Mouse (Mus musculus) embryo, embryonic 11.5 days (tissue): ENCODE data around the gene Med16.
A peak's percentile ranks its signal among the peaks of the same experiment; 100 is the strongest.

Source experiments
- DNase-seq: peaks from one replicate; pipeline ENCODE4 v3.0.0-alpha.2; 2012; ENCODE audit warnings: low read depth, low spot score

Med16 gene

DNA sequence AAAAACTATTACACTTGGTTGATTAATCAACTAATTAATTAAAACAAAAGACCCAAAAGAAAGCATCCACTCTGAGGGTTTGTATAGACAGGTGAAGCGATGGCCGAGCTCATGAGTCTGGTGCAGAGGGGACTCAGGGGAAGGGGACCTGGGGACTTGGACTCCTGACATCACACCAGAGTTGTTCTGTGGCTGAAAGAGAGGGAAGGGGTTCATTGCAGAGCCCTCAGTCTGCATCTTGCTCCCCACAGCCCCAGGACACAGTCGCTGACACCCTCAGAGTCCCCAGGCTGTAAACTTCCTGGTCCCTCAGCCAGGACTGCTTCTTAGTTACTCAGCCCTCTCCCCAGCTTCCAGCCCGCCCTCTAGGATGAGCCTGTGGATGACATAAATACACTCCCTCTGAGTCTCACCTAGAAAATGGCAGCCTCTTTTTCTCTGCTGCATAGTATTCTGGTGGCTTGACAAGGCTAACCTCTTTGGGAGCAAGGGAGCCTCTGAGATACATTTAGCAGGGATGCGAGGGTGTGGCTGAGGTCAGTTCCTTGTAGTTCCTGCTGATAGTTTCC is 8.9 kb upstream of the Med16 start:
- DNase-seq, result no peak

DNA sequence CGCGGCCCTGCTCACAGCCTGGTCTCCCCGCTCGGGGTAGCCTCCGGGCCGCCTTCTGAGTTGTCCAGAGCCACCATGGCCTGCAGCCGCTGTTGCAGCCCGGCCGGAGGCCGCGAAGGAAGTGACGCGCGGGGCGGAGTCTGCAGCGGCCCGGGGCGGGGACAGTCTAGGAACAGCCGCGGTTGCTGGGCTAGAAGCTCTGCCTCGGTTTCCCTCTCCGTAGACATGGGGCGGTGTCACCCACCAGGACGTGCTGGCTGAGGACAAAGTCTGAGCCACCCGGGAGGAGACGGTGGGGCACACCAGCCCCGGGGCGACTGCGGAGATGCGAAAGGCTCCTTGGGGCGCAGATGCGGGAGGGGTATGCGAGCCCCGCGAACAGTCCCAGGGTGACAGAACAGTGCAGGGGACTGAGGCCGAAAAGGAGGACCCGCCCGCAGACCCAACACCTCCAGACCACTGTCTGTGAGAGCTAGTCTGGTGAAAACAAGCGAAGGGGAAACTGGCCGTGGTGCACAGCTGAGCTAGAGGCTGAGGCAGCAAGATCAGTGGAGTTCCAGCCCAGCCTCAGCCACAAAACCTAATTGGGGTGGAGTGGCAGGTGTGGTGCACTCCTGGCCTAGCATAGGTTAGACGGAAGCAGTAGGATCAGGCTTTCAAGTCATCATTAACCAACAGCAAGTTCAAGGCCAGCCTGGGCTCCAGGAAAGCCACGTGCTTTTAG is 8.2 kb upstream of the Med16 start, which contains the start of gene Kiss1r:
TSS of gene Kiss1r (plus strand) at position 164 of the 724 bp plus-strand sequence.
- DNase-seq, result no peak

DNA sequence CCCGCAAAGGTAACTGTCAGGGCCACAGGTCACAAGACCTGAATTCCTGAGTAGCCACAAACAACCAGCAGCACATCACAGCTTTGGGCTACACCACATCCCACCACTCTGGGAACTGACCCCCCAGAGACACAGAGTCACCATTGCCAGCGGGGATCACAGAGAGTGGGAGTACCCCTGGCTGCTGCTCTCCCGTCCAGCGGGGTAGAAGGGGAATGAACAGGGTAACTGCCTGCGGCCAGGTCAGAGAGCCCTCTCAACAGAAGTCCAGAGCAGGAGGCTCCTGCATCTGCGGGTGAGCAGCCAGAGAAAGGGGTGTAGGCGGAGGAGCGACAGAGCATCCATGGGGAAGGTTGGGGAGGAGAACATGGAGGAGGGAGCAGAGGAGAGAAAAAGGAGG is 7.4 kb upstream of the Med16 start:
- DNase-seq, result no peak

DNA sequence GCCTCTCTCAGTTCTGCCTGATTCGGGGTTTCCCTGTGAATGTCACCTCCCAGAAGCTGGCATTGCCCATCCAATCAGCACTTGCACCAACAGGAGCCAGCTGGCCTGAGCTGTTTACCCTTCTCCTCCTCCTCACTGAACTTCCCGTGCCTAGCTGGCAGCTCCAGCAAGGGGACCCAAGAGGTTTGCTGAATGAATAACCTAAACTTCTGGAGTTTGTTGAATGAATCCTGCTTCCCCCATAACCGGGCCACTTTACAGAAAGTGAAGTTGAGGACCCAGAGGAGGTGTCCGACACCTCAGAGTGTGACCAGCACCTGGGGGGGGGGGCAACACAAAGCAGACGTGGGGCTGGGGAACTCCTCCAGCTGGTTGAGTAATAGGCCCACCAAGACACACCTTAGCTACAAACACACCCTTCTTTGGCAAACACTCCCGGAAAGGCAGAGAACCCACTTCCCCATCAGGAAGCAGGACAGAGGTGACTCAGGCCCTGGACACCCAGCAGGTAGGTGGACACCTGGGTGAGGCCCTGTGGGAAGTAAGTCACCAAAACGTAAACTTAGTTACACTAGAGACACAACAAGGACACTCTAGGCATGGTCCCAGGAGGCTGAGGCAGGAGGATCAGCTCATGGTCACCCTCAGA is 6.3 kb upstream of the Med16 start:
- no peak for DNase-seq

DNA sequence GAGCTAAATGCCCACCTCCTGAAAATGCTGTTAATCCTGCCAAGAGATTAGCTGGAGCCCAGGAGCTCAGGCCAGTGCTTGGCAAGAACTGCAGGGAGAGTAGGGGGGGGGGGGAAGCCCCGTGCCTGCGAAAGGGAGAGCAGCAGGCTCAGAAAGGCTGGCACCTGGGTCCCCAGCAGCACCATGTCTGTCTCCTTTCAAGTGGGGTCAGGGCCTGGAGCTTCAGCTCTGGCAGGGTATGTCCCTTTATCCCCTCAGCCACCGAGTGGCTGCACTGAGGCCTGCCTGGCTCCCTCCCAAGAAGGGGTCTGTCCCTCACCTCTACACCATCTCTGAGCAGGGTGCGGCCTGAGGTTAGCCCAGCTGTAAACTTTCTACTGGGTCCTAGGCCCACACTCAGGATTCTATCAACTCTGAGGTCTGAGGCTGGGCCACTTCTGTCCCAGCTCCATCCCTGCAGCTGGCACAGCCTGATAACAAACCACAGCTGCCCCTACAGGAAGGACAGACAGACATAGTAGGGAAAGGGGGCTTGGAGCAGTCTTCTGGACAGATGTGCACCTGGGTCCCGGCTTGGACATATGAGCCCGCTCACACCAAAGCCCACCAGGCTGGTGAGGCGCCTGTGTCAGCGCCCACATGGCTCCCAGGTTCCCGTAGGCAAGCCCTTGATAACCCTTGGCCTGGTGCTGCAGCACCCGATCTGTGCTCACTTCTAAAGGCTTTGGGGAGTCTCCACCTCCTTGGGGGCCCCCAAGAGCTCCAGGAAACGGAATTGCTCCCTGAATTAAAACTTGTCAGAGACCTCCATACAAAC is 5.6 kb upstream of the Med16 start:
- no peak for DNase-seq

DNA sequence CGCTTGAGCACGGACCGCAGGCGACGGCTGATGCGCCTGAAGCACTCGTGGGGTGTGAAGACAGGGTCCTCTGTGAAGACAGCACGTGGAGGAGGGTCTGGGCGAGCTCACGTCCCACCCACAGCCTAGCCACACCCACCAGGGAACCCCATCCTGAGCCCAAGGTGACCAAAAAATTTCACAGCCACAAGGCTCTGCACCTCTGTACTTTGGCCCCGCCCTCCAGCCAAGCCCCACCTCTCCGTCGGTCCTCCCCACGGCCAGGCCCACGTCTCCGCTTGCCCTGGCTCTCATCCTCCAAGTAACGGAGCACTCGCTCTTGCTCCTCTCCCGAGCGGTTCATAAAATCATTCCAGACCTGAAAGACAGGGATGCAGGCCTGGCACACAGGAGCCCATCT is 3.7 kb upstream of the Med16 start:
- no peak for DNase-seq

DNA sequence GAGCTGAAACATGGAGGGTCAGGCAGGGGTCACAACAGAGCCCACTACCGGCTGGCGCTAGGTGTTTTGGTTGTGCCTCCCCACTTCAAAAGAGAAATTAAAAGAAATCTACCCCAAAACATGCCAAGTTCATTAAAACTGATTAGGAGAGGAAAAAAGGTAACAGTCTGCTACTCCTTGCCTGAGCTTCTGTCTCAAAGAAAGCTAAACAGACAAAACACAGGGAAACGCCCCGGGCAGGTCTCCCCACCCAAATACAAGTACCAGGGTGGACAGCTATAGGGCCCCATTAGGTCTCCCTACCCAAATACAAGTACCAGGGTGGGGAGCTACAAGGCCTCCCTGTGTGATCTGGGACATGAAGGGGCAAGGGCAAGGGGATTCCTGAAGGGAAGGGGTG is 1.8 kb upstream of the Med16 start, which contains the start of gene Gm26602:
TSS of gene Gm26602 (plus strand) at position 301 of the 400 bp plus-strand sequence.
- no peak for DNase-seq

DNA sequence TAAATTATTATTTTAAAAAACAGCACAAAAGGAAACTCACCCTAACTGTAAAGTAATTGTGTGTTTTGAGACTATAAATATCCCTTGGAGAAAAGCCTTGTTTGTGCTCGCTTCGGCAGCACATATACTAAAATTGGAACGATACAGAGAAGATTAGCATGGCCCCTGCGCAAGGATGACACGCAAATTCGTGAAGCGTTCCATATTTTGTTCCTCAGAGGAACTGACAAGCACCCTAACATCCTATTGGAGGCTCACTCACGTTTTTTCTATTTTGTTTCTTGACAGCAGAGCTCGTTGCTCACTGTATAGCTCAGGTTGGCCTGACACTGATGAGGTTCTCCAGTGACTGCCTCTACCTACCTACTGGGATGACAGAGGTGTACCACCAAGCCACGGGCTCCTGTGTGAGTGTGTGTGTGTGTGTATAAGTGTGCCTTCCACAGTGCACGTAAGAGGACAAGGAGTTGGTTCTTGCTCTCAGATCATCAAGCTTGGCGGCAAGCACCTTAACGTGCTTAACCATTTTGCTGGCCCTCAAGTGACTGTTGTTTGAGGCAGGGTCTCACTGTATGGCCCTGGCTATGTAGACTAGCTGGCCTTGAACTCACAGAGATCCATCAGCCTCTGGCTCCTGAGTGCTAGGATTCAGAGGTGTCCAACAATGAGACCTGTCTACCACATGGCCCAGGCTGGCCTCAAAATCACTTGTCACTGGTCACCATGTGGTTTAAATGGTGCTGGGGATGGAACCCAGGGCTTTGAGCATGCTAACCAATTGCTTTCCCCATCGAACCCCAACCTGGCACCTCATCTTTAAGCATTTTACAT is 584 bp upstream of the Med16 start:
- no peak for DNase-seq

DNA sequence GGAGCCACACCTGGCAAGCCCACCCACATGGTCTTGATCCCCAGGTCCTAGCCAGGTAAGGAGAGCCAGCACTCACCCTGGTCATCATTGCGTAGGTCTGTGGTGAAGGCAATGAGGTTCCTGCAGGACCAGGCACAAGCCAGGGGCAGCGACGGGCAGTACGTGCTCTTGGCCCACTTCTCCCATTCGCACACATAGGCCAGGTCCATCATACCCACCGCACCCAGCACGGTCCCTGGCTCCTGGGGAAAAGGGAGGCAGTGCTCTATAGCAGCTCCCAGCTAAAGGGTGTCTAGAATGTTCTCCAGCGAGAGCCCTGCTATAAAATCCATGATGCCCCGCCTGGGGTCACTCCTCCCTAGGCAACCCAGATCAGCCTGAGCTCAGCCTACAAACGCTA is 1.3 kb downstream of the Med16 start:
- no peak for DNase-seq

DNA sequence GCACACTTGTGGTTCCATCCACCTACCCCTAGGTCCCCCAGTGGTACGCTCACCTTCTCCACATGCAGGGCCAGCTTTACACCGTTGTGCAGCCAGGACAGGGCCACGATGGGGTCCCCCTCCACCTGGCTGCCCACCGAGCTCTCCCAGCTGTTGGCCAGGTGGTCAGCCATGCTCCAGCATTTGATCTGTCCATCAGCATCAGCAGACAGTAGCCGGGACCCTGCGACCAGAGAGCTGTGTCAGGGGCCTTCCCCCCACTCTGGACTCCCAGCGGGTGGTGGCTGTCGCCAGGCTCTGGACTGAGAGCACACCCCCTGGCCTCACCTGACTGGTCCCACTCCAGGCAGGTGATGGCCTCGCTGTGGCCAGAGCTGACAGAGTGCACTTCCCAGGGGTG is 2.0 kb downstream of the Med16 start:
- no peak for DNase-seq

DNA sequence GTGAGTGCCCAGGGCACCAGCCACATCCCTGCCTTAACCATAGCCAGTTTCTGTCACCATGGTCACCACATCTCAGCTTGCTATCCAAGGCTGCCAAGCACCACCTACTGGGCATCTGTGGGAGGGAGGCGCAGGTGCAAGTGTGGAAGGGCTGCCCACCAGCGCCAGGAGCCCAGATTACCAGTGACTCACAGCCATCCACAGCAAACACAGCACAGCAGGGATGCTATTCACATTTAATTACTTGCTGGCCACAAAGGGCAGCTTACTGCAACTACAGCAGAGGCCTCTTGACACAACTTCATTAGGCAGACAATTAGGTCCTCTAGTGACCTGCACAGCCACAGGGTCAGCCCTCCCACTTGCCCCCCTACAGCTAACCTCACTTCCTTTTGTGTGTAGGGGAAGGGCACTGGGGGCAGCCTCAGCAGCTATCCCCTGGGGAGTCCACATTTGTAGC is 7.7 kb downstream of the Med16 start:
- no peak for DNase-seq

DNA sequence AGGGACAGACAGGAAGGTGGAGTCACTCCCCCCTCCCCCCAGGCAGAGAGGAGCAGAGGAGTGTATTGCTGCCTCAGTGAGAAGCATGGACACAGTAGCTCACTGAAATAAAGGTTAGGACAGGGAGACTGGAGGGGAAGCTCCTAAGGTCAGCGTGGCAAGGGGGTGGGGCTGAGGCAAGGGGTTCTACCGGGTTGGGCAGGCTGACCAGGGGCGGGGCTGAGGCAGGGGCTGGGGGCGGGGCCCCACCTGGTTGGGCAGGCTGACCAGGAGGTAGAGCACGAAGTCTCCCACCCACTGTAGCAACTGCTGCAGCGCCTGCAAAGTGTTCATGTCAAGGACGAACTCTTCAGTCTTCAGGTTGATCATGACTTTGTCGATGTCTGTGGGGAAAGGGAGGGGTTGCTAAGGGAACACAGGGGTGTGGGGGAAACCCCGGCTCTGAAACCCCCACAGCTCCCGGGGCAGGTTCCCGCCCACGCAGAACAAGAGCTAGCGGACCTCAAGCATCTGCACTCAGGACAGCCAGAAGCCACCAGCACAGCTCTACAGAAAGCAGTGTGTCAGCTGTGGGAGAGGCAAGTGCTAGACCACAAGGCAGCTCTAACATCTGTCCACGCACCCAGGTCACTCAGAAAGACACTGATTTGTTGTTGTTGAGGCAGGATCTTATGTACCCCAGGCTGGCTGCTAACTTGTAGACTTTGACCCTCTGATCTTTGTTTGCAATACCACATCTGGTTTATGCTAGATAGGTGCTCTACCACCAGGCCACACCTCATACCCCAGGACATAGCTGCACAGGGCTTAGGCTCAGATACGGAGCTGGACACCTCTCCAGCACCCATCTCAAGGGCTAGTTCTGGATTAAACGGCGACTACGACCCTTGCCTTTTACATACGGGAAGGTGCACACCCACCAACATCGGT is 11.1 kb downstream of the Med16 start:
- DNase-seq, result no peak

DNA sequence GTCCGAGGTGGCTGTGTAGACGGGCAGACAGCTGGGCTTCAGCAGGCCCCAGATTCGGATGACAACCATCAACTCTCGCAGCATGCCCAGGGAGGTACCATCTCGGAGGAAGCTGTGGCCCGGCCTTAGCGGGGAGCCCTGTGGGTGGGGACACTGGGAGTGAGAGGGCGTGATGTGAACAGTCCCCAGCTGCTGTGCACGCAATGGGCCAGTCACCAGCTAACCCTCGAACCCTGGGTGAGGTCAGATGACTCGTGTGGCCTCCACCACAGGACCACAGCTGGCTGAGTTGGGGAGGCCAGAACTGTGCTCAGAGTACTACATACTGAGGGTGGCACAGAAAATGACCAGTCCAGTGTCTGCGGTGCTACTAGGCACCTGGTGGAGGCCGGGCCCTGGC is 11.9 kb downstream of the Med16 start:
- no peak for DNase-seq

DNA sequence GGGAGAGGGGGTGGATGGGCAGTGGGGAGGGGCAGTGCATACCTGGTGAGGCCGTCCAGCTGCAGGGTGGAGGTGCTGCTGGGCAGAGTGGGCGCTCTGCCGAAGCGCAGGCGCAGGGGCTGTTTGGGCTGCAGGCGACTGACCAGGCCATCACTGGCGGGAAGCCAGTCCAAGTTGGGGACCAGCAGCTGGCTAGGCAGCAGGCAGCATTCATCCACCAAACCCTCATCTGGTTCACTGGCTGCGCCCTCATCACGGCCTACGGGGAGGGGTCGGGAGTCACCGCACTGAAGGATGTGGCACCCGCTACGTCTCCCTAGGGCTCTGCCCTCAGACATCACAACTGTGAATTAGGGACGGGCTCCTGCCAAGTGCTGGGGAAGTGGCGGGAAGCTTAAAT is 12.4 kb downstream of the Med16 start:
- no peak for DNase-seq

DNA sequence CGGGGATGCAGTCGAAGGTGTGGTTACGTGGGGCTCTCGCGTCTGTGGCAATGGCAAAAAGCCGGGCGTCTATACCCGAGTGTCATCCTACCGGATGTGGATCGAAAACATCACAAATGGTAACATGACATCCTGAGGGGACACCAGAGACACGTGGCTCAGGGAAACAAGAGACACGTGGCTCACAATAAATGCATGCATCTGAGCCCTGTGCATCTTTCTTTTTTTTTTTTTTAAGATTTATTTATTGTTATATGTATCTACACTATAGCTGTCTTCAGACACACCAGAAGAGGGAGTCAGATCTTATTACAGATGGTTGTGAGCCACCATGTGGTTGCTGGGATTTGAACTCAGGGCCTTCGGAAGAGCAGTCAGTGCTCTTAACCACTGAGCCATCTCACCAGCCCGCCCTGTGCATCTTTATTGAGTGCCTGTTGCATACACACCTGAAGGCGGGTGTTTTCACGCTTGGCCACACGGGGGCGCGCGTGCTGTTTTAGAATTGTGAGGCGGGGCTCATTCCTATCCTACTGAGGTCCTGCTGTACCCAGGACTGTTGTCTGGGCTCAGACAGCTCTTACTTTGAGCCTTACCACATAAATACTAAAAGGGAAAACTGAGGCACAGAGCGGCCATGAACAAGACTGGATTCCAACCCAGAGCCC is 16.1 kb downstream of the Med16 start:
- DNase-seq, result peak; percentile 60

DNA sequence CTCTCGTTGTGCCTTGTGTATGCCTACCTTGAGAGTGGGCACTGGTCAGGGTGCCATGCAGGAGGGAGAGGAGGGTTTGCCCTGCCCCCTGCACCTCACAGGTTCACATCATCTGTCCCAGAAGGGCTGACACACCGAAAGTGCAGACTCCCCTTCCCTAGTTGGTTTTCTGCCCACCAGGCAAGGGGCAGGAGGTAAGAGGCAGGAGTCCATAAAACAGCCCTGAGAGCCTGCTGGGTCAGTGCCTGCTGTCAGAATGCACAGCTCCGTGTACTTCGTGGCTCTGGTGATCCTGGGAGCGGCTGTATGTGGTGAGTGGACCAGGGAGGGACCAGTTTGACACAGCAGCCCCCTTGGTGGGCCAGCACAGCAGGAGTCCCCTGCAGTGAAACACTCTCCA is 18.1 kb downstream of the Med16 start, which contains the start of gene Cfd:
TSS of gene Cfd (plus strand) at position 184 of the 400 bp plus-strand sequence.
- DNase-seq, result no peak

DNA sequence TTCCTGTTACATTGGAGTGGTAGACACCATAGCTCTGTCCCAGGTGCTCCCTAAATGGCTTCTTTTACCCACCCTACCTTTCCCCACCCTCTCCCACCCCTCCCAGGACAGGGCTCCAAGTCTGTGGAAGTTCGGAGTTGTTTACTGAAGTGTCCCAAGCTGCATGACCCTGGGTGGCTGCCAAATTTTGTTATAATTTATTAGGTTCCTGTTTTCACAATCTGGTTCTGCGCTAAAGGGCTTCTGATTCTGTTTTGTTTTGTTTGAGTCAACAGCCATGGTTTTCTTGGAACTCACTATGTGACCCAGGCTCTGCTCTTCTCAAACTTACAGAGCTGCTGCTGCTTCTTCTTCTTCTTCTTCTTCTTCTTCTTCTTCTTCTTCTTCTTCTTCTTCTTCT is 19.3 kb downstream of the Med16 start:
- no peak for DNase-seq

DNA sequence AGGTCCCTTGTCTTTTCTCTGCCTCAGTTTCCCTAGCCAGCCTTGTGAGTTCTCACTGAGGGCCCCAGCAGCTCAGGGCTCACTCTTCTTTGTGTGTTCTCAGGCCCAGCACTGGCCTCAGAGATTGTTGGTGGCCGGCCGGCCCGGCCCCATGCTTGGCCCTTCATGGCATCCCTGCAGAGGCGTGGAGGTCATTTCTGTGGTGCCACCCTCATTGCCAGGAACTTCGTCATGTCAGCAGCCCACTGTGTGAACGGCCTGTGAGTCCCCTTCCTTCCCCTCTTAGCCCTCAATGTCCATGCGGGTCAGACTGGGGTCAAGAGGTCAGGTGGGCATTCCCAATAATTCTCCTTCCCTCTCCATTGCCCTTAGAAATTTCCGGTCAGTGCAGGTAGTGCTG is 22.1 kb downstream of the Med16 start:
- DNase-seq, result no peak

DNA sequence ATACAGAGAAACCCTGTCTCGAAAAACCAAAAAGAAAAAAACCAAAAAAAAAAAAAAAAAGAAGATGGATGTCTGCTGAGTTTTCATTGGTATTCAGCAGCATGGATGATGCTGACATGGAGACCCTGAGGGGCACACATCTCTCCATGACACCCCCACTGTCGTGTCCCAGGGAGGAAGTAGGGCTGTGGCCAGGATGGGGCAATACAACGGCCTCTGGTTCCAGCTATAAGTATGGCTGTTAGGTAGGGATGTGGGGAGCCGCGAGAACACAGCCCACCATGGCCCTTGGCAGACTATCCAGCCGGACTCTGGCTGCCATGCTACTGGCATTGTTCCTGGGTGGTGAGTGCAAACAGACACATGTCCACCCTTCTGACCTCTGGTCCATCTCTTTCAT is 22.7 kb downstream of the Med16 start, which contains the start of gene Elane:
TSS of gene Elane (plus strand) at position 194 of the 400 bp plus-strand sequence.
- no peak for DNase-seq
